Mouse (Mus musculus): Measurements from ENCODE around the gene Sfxn2. TPM values are rescaled to one million over a fixed set of nuclear protein-coding genes. Genes with fewer than 3 reads are reported as not detected.

Sfxn2 gene
- polyA plus RNA-seq, 1 experiment from 2014 or later = 3.7 TPM

DNA sequence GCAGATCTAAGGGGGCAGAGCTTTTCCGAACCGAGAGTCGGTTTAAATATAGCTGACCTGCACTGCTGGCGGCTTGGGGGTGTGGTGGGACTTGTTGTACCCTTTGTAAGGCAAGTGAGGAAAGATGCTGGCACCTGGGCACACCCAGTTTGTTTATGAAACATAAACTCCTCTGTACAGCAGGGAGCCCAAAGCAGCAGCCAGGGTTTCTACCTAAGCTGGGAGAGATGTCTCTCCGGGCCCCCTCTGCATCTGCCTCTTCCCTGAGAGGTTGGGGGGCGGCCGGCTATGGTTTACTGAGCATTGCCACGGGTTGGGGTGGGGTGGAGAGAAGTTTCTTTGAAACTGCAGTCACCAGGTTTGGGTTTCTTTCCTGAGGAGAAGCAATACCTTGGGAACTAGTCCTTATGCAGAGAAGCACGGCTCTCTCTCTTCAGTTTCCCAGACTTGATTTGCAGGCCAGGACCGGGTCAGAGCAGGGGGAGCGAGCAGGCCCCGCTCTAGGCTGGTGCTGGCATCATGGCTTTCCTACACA lies 49.6 kb downstream of the Sfxn2 start:
- peaks cover 92% of the 10 kb centered on the region for H3K79me2 ChIP-seq (ENCODE audit: inconsistent target)
- peaks cover 12% of the 10 kb centered on the region for H3K36me3 ChIP-seq (ENCODE audit: inconsistent target)
- H3K4me3 ChIP-seq (ENCODE audit: inconsistent target) = no peak overlapping the region
- WGBS (ENCODE audit: missing documents) = 79% methylated on average over 12 of the region's 12 CpGs
- no peak overlapping the region for H3K27ac ChIP-seq

DNA sequence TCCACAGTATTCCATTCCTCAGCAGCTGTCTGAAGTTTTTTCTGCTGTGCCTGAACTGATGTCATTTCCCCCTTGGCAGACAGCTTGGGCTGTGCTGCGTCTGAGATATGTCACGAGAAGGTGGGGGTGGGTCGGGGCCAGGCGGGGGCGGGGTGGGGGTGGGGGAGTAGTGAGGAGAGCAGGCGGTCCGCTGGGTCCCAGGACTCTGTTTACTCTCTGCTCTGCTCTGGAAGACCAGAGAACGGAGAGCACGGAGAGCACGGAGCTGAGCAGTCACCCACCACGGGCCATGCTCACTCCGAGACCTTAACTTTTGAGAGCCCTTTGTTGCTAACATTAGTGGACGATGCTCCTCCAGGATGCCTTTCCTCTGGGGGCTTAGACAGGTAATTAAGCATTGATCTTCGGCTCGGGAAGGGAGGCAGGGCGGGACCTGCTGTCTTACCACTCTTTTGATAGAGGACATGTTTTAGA lies 50.1 kb downstream of the Sfxn2 start:
- 80% methylated on average over 14 of the region's 16 CpGs for WGBS (ENCODE audit: missing documents)
- Histone ChIP-seq H3K4me3 (ENCODE audit: inconsistent target) (no peak overlapping the region), H3K79me2 (ENCODE audit: inconsistent target) (peaks cover 97% of the 10 kb centered on the region), H3K36me3 (ENCODE audit: inconsistent target) (peaks cover 15% of the 10 kb centered on the region), H3K27ac (no peak overlapping the region)

DNA sequence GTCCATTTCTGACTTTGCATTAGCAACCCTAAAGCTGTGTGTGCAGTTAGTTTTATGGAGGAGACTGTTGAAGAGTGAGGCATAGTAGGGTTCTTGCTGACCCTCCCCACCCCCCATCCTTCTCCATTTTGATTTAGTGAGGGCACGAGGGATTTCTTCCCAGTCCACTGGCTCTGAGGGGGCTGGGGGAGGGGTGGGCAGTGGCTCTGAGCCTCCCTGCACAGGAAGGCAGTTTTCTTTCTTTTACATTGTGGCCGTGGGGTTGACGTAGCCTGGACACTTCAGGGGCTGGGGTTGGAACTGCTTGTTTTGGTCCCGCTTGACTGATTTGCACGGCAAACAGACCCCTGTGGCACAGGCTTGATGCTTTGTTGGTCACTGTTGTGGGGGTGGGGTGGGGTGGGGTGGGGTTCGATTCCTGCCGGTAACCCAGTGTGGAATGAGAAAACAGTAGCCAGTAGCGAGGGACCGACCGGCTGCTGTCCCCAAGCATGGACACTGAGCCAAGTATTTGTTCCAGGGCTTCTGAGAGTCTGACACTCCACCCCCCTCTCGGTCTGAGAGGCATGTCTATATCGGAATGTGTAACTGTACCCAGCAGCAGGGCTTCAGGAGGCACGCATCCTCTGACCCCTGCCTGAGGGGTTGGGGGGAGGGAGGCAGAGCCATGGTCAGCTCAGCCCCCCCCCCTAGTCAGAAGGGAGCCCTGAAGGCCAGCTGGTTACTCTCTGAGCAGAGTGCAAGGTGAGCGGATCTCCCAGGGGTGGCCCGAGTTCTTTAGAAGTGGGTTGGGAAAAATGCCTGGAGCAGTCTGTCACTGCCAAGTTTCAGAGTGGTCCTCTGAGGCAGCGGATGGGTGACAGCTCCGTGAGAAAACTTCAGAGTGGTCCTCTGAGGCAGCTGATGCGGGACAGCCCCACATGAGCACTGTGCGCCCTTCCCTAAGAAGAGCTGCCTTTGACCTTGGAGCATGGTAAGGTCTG lies 50.9 kb downstream of the Sfxn2 start:
- Histone ChIP-seq H3K4me3 (ENCODE audit: inconsistent target) (no peak overlapping the region), H3K79me2 (ENCODE audit: inconsistent target) (peaks cover 100% of the 10 kb centered on the region), H3K27ac (no peak overlapping the region), H3K36me3 (ENCODE audit: inconsistent target) (peaks cover 19% of the 10 kb centered on the region)
- WGBS (ENCODE audit: missing documents) = 91% methylated on average over 19 of the region's 19 CpGs

DNA sequence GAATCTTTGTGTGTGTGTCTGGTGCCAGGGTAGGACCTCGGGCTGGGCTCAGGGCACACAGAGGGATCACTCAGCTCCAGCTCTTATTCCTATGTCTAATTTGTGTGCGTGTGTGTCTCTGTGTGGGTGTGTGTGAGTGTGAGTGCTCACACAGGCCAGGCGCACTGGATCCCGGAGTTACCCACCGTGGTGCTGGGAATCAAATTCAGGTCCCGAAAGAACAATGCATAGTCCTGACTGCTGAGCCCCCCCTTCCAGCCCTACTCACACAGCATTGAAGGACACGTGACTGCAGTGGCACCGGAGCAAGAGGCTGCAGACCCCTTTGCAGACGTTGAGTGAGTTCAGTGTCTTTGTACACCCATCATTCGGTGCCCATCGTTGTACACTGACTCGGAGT lies 51.9 kb downstream of the Sfxn2 start:
- no peak overlapping the region for H3K27ac ChIP-seq
- peaks cover 100% of the 10 kb centered on the region for H3K79me2 ChIP-seq (ENCODE audit: inconsistent target)
- H3K36me3 ChIP-seq (ENCODE audit: inconsistent target) = peaks cover 19% of the 10 kb centered on the region
- WGBS (ENCODE audit: missing documents) = 93% methylated on average over 12 of the region's 12 CpGs
- no peak overlapping the region for H3K4me3 ChIP-seq (ENCODE audit: inconsistent target)

DNA sequence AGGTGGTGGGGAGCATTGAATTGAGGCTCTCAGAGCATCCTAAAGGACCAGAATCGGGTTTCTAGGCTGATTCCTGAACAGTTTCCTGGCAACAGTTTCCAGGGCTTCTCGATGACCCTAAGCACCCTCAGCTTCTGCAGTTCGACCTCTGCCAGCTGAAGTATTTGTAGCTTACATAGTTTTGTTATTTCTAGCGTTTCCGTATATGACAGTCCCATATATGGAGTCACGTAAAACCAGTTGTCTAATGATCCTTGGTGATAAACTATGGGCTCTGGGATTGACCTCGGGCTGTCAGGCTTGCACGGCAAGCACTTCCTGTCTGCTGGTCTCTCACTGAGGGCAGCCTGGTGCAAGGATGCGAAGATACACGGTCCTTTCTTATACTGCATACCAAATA lies 52.4 kb downstream of the Sfxn2 start:
- Histone ChIP-seq H3K36me3 (ENCODE audit: inconsistent target) (peaks cover 19% of the 10 kb centered on the region), H3K79me2 (ENCODE audit: inconsistent target) (peaks cover 100% of the 10 kb centered on the region)
- 79% methylated on average over 10 of the region's 10 CpGs for WGBS (ENCODE audit: missing documents)

DNA sequence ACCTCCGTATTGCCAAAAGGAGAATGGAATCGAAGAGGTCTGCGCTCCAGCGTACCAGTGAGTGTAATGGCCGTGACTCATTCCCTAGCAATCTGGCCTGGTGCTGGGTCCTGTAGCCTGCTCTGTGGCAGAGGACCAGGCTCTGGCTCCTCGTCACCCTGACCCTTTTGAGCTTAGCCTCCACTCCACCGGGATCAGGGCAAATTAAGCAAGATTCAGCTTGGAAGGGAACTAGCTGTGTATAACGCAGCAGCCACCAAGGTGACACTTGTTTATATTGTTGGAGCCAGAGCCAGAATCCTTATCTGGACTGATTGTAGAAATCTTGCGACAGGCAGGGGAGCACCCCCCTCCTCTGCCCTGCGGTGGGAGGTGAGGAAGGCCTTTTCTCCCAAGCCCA lies 55.2 kb downstream of the Sfxn2 start:
- 88% methylated on average over 10 of the region's 10 CpGs for WGBS (ENCODE audit: missing documents)
- Histone ChIP-seq H3K79me2 (ENCODE audit: inconsistent target) (peaks cover 100% of the 10 kb centered on the region), H3K4me3 (ENCODE audit: inconsistent target) (no peak overlapping the region), H3K36me3 (ENCODE audit: inconsistent target) (peaks cover 26% of the 10 kb centered on the region), H3K27ac (no peak overlapping the region)

More for the DNA sequence above, 52.4 kb downstream of the Sfxn2 start:
- Histone ChIP-seq H3K4me3 (ENCODE audit: inconsistent target) (no peak overlapping the region), H3K27ac (no peak overlapping the region)

DNA sequence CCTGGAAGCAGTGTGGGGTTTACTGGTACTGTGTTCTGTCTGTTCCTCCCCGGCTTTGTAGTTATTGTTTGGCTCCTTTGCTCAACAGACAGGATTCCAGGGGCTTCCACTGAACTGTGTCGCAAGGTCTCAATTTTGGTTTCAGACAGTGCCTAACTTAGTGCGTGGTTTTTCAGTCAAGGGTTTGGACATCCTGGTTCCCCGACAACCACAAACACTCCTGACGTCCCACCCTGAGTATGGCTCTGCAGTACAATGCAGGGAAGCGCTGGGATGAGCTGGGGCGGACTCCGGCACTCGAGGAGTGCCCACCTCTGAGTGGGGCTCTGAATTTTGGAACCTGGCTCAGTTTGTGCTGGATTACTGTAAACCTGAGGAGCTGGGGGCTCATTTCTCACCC lies 56.6 kb downstream of the Sfxn2 start:
- 57% methylated on average over 9 of the region's 9 CpGs for WGBS (ENCODE audit: missing documents)
- no peak overlapping the region for H3K4me3 ChIP-seq (ENCODE audit: inconsistent target)
- peaks cover 19% of the 10 kb centered on the region for H3K36me3 ChIP-seq (ENCODE audit: inconsistent target)
- no peak overlapping the region for H3K27ac ChIP-seq
- H3K79me2 ChIP-seq (ENCODE audit: inconsistent target) = peaks cover 100% of the 10 kb centered on the region

DNA sequence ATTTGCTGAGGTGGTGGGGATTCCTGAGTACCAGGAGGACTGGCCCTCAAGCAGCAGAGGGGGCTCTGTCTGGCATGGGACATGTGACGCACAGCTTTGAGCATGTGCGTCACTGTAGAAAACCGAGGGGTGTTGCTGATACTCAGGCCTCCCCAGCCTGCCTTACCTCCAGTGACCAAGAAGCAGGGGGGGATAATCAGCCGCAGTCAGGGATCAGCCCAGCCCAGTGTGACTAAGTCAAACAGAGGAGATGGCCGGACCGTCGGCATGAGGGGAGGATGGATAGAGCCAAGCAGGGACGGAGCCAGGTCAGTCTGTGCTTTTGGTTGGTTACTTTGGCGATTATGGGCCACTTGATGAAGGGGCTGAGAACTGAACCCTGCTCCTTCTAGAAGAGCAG lies 58.5 kb downstream of the Sfxn2 start:
- 100% methylated on average over 9 of the region's 9 CpGs for WGBS (ENCODE audit: missing documents)
- H3K79me2 ChIP-seq (ENCODE audit: inconsistent target) = peaks cover 100% of the 10 kb centered on the region
- H3K36me3 ChIP-seq (ENCODE audit: inconsistent target) = peaks cover 15% of the 10 kb centered on the region; the same call in 1 of the 2 replicates

DNA sequence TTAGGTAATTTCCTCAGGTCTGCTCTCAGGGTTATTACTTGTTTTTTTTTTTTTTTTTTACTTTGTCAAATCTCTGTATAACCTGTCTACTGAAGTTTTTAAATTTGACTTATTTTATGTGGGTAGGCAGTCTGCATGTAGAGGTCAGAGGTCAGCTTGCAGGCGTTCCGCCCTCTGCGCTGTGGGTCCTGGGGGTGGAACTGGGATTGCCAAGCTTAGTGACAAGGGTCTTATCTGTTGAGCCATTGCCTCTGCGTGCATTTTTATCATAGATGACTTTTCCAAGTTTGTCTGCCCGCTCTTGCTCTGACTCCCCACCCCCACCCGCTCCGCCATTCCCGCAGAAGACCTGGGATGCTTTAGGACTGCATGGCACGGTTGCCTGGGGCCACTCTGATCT lies 62.6 kb downstream of the Sfxn2 start:
- H3K36me3 ChIP-seq (ENCODE audit: inconsistent target) = peaks cover 19% of the 10 kb centered on the region; the same call in 1 of the 2 replicates
- H3K79me2 ChIP-seq (ENCODE audit: inconsistent target) = peaks cover 98% of the 10 kb centered on the region
- WGBS (ENCODE audit: missing documents) = 99% methylated on average over 8 of the region's 9 CpGs
- H3K4me3 ChIP-seq (ENCODE audit: inconsistent target) = no peak overlapping the region
- H3K27ac ChIP-seq = no peak overlapping the region

More for the DNA sequence above, 58.5 kb downstream of the Sfxn2 start:
- Histone ChIP-seq H3K4me3 (ENCODE audit: inconsistent target) (no peak overlapping the region), H3K27ac (no peak overlapping the region)

DNA sequence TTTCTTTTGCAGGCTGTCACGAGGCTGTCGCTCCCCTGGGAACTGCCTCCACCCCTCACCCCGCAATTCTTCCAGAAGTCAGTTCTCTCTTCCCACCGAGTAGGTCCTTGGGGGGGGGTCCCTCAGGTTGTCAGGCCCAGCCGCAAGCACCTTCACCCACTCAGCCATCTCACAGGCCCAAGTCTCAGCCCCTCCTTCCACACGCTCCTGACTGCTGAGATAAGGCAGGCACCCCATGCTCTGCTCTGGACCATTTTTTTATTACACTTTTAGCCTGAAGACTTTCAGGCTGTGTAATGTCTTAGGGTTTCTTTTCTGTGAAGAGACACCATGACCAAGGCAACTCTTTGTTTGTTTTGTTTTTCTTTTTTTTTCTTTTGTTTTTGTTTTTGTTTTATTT lies 64.4 kb downstream of the Sfxn2 start:
- H3K36me3 ChIP-seq (ENCODE audit: inconsistent target) = peaks cover 12% of the 10 kb centered on the region; the same call in 1 of the 2 replicates
- 96% methylated on average over 6 of the region's 6 CpGs for WGBS (ENCODE audit: missing documents)

DNA sequence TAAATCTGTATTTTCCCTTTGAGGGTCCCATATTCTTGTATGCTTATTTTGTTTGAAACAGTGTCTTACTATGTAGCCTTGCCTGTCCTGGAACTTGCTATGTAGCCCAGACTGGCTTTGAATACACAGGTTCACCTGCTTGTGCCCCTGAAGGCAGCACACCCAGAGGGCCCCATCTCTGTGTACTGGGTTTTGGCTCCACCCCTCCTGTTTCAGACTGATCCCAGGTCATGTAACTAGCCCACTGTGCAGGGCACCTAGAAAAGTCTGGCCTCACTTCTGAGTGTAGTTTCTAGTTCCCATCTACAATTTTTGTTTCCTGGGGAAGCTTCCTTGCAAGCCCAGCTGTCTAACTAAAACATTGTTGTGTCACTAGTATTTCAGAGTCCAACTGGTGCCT lies 65.9 kb downstream of the Sfxn2 start:
- peaks cover 98% of the 10 kb centered on the region for H3K79me2 ChIP-seq (ENCODE audit: inconsistent target)
- peaks cover 14% of the 10 kb centered on the region; the same call in 1 of the 2 replicates for H3K36me3 ChIP-seq (ENCODE audit: inconsistent target)
- no peak overlapping the region for H3K27ac ChIP-seq
- no peak overlapping the region for H3K4me3 ChIP-seq (ENCODE audit: inconsistent target)

More for the DNA sequence above, 64.4 kb downstream of the Sfxn2 start:
- no peak overlapping the region for H3K27ac ChIP-seq
- H3K79me2 ChIP-seq (ENCODE audit: inconsistent target) = peaks cover 98% of the 10 kb centered on the region
- no peak overlapping the region for H3K4me3 ChIP-seq (ENCODE audit: inconsistent target)

DNA sequence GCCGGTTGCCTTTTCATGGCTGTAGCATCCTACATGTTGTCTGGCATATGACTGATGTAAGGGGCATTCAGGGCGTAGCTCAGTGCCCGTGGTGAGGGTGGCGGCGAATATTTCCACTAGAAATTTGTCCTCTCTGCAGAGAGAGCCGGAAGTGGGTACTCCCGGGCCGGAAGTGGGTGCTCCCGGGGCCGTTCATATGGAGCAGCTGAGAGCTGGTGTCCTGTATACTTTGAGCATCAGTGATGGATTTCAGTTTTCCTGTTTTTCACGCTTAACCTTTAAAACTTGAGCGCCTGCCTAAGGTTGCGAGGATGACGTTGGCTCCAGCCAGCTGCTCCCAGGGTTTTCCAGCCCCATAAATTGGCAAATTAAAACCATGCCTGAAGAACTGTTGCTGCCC lies 66.3 kb downstream of the Sfxn2 start:
- Histone ChIP-seq H3K79me2 (ENCODE audit: inconsistent target) (peaks cover 97% of the 10 kb centered on the region), H3K27ac (no peak overlapping the region), H3K4me3 (ENCODE audit: inconsistent target) (no peak overlapping the region), H3K36me3 (ENCODE audit: inconsistent target) (peaks cover 18% of the 10 kb centered on the region; the same call in 1 of the 2 replicates)
- WGBS (ENCODE audit: missing documents) = 79% methylated on average over 14 of the region's 14 CpGs

DNA sequence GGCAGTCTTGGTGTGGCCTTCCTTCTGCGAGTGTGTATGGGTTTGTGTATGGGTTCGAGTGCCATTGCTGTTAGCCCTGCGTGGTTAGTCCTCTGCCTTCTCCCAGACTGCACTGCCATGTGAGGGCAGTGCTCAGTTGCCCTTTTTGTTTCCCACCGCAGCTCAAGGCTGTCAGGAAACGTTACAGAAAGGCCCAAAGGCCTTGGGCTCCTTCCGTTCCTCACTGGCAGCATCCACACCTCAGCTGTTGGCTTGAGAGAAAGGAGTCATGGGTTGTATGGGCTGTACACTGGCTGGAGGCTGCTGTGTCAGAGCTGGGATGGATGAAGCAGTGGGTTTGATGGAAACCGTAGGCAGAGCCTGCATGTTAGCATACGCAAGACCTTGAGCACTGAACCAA lies 67.6 kb downstream of the Sfxn2 start:
- peaks cover 28% of the 10 kb centered on the region; the same call in 1 of the 2 replicates for H3K36me3 ChIP-seq (ENCODE audit: inconsistent target)
- 86% methylated on average over 8 of the region's 8 CpGs for WGBS (ENCODE audit: missing documents)
- H3K4me3 ChIP-seq (ENCODE audit: inconsistent target) = no peak overlapping the region
- H3K27ac ChIP-seq = no peak overlapping the region
- H3K79me2 ChIP-seq (ENCODE audit: inconsistent target) = peaks cover 88% of the 10 kb centered on the region

DNA sequence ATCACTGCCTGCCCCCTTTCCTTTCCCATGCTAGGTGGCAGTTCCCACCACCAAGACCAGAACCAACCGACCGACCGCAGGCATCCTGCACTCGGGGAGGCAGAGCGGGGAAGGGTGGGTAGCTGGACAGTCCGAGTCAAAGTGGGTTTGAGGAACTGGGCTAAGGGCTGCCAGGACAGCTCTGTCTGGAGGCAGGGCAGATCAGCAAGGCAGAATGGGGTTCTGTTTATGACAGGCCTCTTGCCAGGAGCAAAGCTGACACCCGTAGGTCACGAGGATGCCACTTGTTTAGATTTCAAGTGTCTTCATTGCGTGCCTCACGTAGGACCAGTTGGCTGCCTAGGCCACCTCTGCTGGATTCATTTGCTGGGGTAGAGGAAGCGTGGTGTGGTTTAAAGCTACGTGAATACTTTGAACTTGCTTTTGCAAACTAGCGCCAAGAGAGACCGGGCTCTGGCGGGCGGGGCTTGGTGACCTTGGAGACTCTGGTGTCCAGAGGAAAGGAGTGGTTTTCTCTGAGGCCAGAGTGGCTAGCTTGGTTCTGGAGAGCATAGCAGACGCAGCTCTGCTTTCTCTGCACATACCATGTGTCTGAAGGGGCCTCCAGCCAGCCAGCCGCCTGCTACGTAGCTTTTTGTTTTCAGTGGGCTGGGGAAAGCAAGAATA lies 68.4 kb downstream of the Sfxn2 start:
- Histone ChIP-seq H3K27ac (no peak overlapping the region), H3K4me3 (ENCODE audit: inconsistent target) (no peak overlapping the region), H3K79me2 (ENCODE audit: inconsistent target) (peaks cover 83% of the 10 kb centered on the region), H3K36me3 (ENCODE audit: inconsistent target) (peaks cover 28% of the 10 kb centered on the region; the same call in 1 of the 2 replicates)
- WGBS (ENCODE audit: missing documents) = 64% methylated on average over 19 of the region's 19 CpGs

Data from macrophage (primary cell).